Mouse (Mus musculus) bone marrow macrophage, adult 2 months (primary cell): ENCODE measurements around the gene Rhbdd1.

ENCODE experiments used
- CTCF ChIP-seq: IDR thresholded peaks from 2 replicates; pipeline ENCODE4 v1.5.1; 2012; ENCODE audit warnings: low read depth, mild to moderate bottlenecking, low read length, moderate library complexity
- POLR2A ChIP-seq: IDR thresholded peaks from 2 replicates; pipeline ENCODE4 v1.6.1; 2012; ENCODE audit warnings: mild to moderate bottlenecking, low read depth, low read length, borderline replicate concordance

GRCm38 (mm10) chr1:82284403-82284802, 31.8 kb upstream of the Rhbdd1 start:
- TF ChIP-seq POLR2A, result no peak
- no peak for TF ChIP-seq CTCF
